Mouse (Mus musculus) 3T3-L1 (cell line): Measurements from ENCODE around the gene Mia.

Experiments used
- DNase-seq: peaks from one replicate; pipeline ENCODE4 v3.0.0-alpha.2; 2015; ENCODE audit warnings: low read depth, low spot score

Mia gene

DNA sequence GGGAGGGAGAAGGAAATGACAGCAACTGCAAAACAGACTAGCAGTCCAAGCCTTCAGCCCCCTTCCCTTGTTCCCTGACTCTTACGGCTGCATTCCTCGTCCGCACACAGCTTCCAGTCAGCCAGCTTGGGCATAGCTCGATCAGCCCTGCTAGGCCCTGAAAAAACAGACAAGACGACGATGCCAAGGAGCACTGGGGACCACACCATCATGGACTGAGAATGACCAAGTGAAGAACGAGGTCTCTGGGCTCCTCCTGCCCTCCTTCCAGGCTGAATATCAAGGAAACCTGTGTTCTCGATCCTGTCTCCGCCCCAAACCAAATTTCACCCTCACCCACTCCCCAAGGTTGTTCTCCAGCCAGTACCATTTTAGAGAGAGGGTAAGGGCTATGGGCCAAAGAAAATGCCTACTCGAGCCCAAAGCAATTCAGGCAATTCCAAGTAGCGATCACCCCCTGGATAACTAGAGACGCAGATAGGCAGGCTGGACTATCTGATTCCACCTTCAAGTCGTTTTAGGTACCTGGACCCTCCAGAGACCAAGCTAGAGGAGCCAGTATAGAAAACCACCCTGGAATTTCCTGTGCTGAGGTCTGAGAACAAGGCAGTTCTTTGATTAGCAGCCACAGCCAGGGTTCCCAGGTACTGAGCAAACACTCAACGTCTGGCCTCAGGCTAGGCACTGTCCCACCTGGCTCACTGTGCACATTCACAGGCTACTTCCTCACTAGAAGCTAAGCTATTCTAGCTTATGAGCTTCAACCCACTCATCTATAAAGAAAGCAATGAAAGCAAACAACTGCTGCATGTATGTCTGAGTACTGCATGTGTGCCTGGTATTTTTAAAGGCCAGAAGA is at the start of gene Mia, which contains the start of gene Gm21983:
Gene Mia, minus strand, starts transcription at position 321 of the 859 bp plus-strand sequence.
Gene Gm21983, minus strand, starts transcription at position 250 of the 859 bp plus-strand sequence.
- DNase-seq: no peak

GRCm38 (mm10) chr7:27228865-27229264 is 47.9 kb upstream of the Mia start:
- DNase-seq: no peak

DNA sequence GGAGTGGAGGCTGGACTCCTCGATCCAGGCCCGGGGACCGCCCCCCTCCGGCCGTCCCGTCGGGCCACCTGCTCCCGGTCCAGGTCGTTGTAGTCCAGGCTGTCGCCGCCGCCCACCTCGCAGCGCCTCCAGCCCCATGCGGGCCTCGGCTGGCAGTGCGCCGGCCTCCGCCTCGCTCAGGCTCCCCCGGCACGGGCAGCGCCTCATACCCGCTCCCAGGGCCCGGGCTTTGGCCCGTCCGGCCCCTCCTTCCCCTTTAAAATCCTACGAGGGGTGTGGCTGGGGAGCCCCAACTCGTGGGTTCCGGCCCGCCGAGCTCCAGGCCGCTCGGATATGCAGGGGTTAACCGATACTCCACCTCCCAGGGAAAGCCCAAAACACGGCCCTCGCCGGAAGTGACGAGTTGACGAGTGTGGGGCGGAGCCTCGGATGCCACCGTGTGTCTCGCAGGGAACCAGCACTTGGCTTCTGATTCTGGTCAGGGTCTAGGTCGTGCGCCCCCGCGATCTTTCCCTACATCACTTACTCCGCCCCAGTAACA is 47.4 kb upstream of the Mia start, which contains the start of gene Itpkc:
Gene Itpkc, minus strand, starts transcription at position 381 of the 541 bp plus-strand sequence.
- DNase-seq: peak; percentile 89

DNA sequence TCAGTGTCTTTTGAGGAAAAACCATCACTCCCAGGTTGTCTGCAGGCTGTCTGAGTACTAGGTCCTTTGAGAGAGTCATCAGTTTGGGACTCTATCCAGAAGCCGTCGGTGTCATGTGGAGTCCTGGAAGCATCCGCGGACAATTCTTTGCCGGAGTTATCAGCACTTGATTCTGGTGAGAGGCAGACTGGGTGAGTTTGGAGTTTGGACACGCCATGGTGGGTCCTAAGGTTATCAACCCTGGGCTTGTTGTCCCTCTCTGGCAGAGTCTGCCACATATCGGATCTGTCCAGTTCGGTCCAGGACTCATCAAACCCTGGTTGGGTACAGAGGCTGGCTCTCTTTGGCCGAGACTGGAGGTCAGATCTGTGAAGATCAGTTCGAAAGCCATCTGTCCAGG is 46.7 kb upstream of the Mia start:
- peak; percentile 53 for DNase-seq

DNA sequence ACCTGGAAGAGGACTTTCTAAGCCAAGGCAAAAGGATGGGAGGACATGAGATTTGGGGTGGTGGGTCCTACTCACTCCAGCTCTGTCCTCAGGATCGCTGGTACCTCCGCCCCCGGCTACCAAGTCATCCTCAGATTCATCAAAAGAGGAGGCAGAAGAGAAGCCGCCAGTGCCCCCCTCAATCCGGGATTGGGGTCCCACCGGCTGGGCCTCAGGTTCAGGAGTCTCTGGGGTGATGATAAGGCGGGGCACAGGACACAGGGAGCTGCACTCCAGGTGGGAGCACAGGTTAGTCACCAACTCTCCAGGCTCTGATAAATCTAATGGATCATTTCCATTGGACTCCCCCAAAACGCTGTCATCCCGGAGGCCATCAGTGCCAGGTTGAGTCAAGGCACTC is 46.3 kb upstream of the Mia start:
- no peak for DNase-seq

- DNase-seq: no peak
These were observed 44.1 kb upstream of the Mia start for GRCm38 (mm10) chr7:27224877-27225575.

GRCm38 (mm10) chr7:27222538-27222937 is 41.6 kb upstream of the Mia start:
- no peak for DNase-seq

GRCm38 (mm10) chr7:27221939-27222338 is 41.0 kb upstream of the Mia start:
- no peak for DNase-seq

GRCm38 (mm10) chr7:27219937-27220336 is 39.0 kb upstream of the Mia start:
- DNase-seq: no peak

GRCm38 (mm10) chr7:27218586-27218985 is 37.6 kb upstream of the Mia start:
- DNase-seq: peak; percentile 83

- no peak for DNase-seq
These were observed 31.7 kb upstream of the Mia start for GRCm38 (mm10) chr7:27212626-27213025.

DNA sequence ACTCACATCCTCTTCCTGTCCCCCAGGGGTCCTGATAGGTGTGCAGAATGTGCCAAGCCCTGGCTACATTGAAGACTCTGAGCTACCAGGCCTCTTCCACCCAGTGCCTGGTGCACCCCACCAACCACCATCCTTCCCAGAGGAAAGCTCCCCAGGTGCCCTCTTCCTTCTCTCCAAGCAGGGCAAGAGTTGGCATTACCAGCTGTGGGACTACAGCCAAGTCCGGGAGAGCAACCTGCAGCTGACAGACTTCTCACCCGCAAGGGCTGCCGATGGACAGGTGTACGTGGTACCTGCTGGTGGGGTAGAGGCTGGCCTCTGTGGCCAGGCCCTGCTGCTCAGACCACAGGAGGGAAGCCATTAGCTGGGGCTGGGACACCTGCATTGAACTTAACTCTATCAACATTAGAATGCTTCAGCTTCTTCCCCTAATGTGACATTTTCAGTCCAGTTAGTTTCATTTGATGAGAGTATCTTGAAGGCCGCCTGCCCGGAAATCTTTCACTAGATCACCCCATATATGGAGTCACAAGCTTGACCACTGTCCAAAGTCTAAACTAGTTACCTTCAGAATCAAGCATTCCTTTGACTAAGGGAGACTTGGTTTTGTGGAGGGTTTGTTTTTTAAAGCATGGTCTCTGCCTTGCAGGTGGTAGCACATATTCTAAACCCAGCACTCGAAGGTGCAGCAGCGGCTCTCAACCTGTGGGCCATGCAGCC is 22.9 kb upstream of the Mia start:
- DNase-seq: no peak

- no peak for DNase-seq
These were observed 17.8 kb upstream of the Mia start for GRCm38 (mm10) chr7:27198779-27199178.

GRCm38 (mm10) chr7:27198355-27198754 is 17.4 kb upstream of the Mia start:
- peak; percentile 64 for DNase-seq

GRCm38 (mm10) chr7:27197634-27198033 is 16.7 kb upstream of the Mia start:
- DNase-seq: no peak

GRCm38 (mm10) chr7:27197136-27197535 is 16.2 kb upstream of the Mia start:
- DNase-seq: no peak

DNA sequence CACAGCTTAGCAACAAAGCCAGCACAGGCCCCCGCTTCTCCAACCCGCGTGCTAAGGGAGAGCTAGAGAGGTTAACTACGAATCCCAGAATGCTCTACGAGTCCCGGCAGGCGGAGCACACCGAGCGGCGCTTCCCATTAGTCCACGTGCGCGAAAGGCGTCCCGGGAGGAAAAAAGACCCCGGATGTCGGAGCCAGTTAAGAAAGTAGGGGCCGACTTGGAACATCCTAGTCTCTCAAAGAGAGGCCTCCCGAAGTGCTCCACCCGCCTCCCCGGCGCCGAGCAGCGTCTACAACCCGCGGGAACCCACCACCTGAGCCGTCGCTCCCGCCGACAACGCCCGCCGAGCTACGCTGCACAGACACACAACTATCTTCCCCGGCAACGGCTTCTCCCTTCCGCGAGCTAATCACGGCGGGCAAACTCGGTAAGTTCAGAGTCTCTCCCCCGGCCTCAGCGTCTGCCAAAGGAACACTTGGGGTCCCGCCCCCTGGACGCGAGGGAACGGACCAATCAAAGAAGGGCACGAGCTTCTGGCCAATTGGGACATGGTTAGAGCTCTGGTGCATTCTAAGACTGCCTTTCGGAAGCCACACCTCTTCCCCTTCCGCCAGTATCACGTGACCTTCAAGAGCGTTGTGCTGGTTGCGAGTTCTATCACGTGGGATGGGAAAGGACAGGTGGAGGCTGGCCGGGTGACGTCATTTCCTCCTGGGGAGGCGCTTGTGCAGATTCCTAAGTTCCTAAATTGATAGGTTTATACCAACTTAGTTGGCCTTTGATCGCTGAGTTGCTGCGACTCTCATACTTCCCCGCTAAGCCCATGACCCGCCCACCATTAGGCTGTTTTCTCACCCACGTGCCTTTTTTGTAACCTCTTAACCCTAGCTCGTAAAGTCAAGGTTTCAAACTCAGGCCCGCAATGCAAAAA is 15.0 kb upstream of the Mia start, which contains the start of the genes BC024978 and Snrpa:
Gene BC024978, plus strand, starts transcription at position 101 of the 931 bp plus-strand sequence.
Gene Snrpa, minus strand, starts transcription at position 591 of the 931 bp plus-strand sequence.
- peak; percentile 100 for DNase-seq

- peak; percentile 35 for DNase-seq
These were observed 12.8 kb upstream of the Mia start for GRCm38 (mm10) chr7:27193731-27194130.

- DNase-seq: no peak
These were observed 11.5 kb upstream of the Mia start for GRCm38 (mm10) chr7:27192434-27192833.

DNA sequence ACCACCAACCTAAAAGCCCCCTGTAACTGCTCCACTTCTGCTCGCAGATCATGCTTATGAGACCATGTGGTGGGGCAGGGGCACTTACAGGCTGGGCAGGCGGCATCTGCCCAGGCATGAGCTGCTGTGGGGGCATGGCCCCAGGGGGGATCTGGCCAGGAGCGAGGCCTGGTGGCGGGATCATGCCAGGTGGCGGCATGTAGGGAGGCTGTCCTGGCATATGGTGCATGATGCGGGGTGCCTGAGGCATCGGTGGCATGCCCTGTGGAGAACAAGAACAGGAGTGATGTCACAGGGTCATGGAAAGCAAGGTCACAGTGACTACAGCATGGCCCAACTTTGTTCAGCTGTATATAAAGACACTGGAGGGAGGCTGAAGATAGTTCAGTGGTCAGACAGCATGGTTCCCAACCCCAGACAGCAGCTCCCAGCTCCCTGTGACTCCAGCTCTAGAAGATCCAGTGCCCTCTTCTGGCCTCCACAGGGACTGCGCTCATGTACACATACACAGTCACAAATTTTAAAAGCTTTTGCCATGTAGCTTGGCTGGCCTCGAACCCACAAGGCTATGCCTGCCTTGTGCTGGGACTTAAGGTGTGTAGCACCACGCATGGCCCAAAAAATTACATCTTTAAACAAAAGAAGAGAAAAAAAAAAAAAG is 8.4 kb upstream of the Mia start:
- DNase-seq: no peak
